Mouse (Mus musculus): ENCODE data around the gene Pglyrp2. TPM values are rescaled to one million over a fixed set of nuclear protein-coding genes. Genes with fewer than 3 reads are reported as not detected.

The Pglyrp2 gene
- polyA plus RNA-seq, 1 experiment from 2014 or later: not detected

DNA sequence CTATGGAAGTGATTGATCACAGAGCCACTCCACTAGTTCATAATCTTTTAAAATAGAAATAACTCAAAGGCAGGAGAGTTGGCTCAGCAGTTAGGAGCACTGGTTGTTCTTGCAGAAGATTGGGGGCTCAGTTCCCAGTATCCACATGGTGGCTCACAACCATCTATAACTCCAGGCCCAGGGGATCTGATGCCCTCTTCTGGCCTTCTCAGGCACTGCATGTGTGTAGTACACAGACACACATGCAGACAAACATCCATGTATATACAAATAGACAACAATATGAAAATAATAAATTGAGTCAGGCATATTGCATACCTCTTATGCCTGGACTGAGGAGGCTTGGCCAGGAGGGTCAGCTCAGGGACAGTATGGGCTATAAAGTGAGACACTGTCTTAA is 23.2 kb upstream of the Pglyrp2 start:
- Histone ChIP-seq H3K4me1 (ENCODE audit: control insufficient read depth, insufficient read depth, low read length) (no peaks in the 10 kb centered on the region), H3K4me3 (ENCODE audit: low read depth, low read length) (no peak overlapping the region), H3K27ac (ENCODE audit: low read length) (no peak overlapping the region), H3K27me3 (ENCODE audit: control insufficient read depth, insufficient read depth, low read depth, low read length) (no peaks in the 10 kb centered on the region), H3K9ac (ENCODE audit: low read depth, low read length) (no peak overlapping the region), H3K4me2 (ENCODE audit: low read length) (no peak overlapping the region), H3K9me3 (replicated peaks; ENCODE audit: control insufficient read depth, low read length, poor library complexity, severe bottlenecking) (no peaks in the 10 kb centered on the region; the same call in 1 of the 2 replicates), H3K36me3 (ENCODE audit: control insufficient read depth, insufficient read depth, low read length) (no peaks in the 10 kb centered on the region)
- ATAC-seq: no peak

GRCm38 (mm10) chr17:32445016-32445415 is 21.0 kb upstream of the Pglyrp2 start:
- H3K4me1 ChIP-seq (ENCODE audit: control insufficient read depth, insufficient read depth, low read length): no peaks in the 10 kb centered on the region
- H3K4me2 ChIP-seq (ENCODE audit: low read length): no peak overlapping the region
- no peaks in the 10 kb centered on the region; the same call in 1 of the 2 replicates for H3K9me3 ChIP-seq (replicated peaks; ENCODE audit: control insufficient read depth, low read length, poor library complexity, severe bottlenecking)
- H3K4me3 ChIP-seq (ENCODE audit: low read depth, low read length): no peak overlapping the region
- no peaks in the 10 kb centered on the region for H3K36me3 ChIP-seq (ENCODE audit: control insufficient read depth, insufficient read depth, low read length)
- 85% methylated on average over 5 of the region's 5 CpGs for WGBS
- no peak overlapping the region for H3K27ac ChIP-seq (ENCODE audit: low read length)
- ATAC-seq: no peak
- no peak overlapping the region for H3K9ac ChIP-seq (ENCODE audit: low read depth, low read length)
- H3K27me3 ChIP-seq (ENCODE audit: control insufficient read depth, insufficient read depth, low read depth, low read length): no peaks in the 10 kb centered on the region

- WGBS: 85% methylated on average over 6 of the region's 6 CpGs
- no peaks in the 10 kb centered on the region; the same call in 1 of the 2 replicates for H3K9me3 ChIP-seq (replicated peaks; ENCODE audit: control insufficient read depth, low read length, poor library complexity, severe bottlenecking)
- no peak overlapping the region for H3K4me3 ChIP-seq (ENCODE audit: low read depth, low read length)
- H3K4me2 ChIP-seq (ENCODE audit: low read length): no peak overlapping the region
- no peak overlapping the region for H3K27ac ChIP-seq (ENCODE audit: low read length)
- ATAC-seq: no peak
- no peaks in the 10 kb centered on the region for H3K4me1 ChIP-seq (ENCODE audit: control insufficient read depth, insufficient read depth, low read length)
- H3K36me3 ChIP-seq (ENCODE audit: control insufficient read depth, insufficient read depth, low read length): no peaks in the 10 kb centered on the region
- no peak overlapping the region for H3K9ac ChIP-seq (ENCODE audit: low read depth, low read length)
- H3K27me3 ChIP-seq (ENCODE audit: control insufficient read depth, insufficient read depth, low read depth, low read length): no peaks in the 10 kb centered on the region
Observed at GRCm38 (mm10) chr17:32443245-32443644, 19.3 kb upstream of the Pglyrp2 start.

- no peaks in the 10 kb centered on the region for H3K27me3 ChIP-seq (ENCODE audit: control insufficient read depth, insufficient read depth, low read depth, low read length)
- H3K4me1 ChIP-seq (ENCODE audit: control insufficient read depth, insufficient read depth, low read length): no peaks in the 10 kb centered on the region
- ATAC-seq: no peak
- no peak overlapping the region for H3K4me3 ChIP-seq (ENCODE audit: low read depth, low read length)
- no peak overlapping the region for H3K4me2 ChIP-seq (ENCODE audit: low read length)
- H3K9me3 ChIP-seq (replicated peaks; ENCODE audit: control insufficient read depth, low read length, poor library complexity, severe bottlenecking): no peaks in the 10 kb centered on the region
- 94% methylated on average over 4 of the region's 4 CpGs for WGBS
- no peak overlapping the region for H3K27ac ChIP-seq (ENCODE audit: low read length)
- no peak overlapping the region for H3K9ac ChIP-seq (ENCODE audit: low read depth, low read length)
- H3K36me3 ChIP-seq (ENCODE audit: control insufficient read depth, insufficient read depth, low read length): no peaks in the 10 kb centered on the region
Observed at GRCm38 (mm10) chr17:32437106-32437505, 13.1 kb upstream of the Pglyrp2 start.

DNA sequence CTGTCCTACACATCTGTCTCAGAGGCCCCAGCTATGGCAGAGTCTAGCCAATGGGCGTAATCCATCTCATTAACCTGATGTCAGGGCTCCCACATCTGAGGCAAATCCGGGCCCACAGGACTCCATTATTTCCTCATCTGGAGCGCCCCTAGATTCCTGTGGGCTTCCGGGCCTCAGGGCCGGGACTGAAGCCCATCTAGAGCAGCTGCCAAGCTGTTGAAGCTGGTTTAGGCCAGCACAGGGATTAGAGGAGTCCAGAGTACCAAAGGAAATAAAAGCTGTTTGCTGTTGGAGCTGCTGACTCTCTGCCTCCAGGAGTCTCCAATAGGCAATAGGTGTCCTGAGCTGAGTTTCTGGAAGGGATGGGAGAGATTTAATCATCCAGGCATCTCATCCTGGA is 11.2 kb upstream of the Pglyrp2 start:
- no peak overlapping the region for H3K4me3 ChIP-seq (ENCODE audit: low read depth, low read length)
- H3K27ac ChIP-seq (ENCODE audit: low read length): no peak overlapping the region
- WGBS: 81% methylated on average over 5 of the region's 5 CpGs
- ATAC-seq: no peak
- no peaks in the 10 kb centered on the region for H3K4me1 ChIP-seq (ENCODE audit: control insufficient read depth, insufficient read depth, low read length)
- no peaks in the 10 kb centered on the region for H3K27me3 ChIP-seq (ENCODE audit: control insufficient read depth, insufficient read depth, low read depth, low read length)
- no peaks in the 10 kb centered on the region for H3K9me3 ChIP-seq (replicated peaks; ENCODE audit: control insufficient read depth, low read length, poor library complexity, severe bottlenecking)
- no peaks in the 10 kb centered on the region for H3K36me3 ChIP-seq (ENCODE audit: control insufficient read depth, insufficient read depth, low read length)
- H3K9ac ChIP-seq (ENCODE audit: low read depth, low read length): no peak overlapping the region
- H3K4me2 ChIP-seq (ENCODE audit: low read length): no peak overlapping the region

- 76% methylated on average over 4 of the region's 4 CpGs for WGBS
- H3K27ac ChIP-seq (ENCODE audit: low read length): no peak overlapping the region
- no peak overlapping the region for H3K9ac ChIP-seq (ENCODE audit: low read depth, low read length)
- no peaks in the 10 kb centered on the region for H3K36me3 ChIP-seq (ENCODE audit: control insufficient read depth, insufficient read depth, low read length)
- no peak overlapping the region for H3K4me3 ChIP-seq (ENCODE audit: low read depth, low read length)
- H3K9me3 ChIP-seq (replicated peaks; ENCODE audit: control insufficient read depth, low read length, poor library complexity, severe bottlenecking): no peaks in the 10 kb centered on the region
- no peak overlapping the region for H3K4me2 ChIP-seq (ENCODE audit: low read length)
- no peaks in the 10 kb centered on the region for H3K27me3 ChIP-seq (ENCODE audit: control insufficient read depth, insufficient read depth, low read depth, low read length)
- no peaks in the 10 kb centered on the region for H3K4me1 ChIP-seq (ENCODE audit: control insufficient read depth, insufficient read depth, low read length)
- ATAC-seq: no peak
Observed at GRCm38 (mm10) chr17:32434324-32434723, 10.4 kb upstream of the Pglyrp2 start.

DNA sequence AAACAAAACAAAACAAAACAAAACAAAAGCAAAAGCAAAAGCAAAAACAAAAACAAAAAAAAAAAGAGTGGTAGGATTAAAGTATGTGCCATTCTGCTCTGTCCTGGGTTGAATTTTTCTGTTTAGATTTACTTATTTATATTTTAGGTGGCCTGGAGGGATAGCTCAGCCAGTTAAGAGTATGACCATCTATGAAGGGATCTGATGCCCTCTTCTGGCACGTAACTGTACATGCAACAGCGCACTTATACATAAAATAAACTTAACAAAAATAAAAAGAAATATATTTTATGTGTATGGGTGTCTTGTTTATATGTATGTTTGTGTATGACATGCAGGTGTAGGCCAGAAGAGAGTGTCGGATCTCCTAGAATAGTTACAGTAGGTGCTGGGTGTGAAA is 8.0 kb upstream of the Pglyrp2 start:
- ATAC-seq: no peak
- no peak overlapping the region for H3K4me2 ChIP-seq (ENCODE audit: low read length)
- H3K9ac ChIP-seq (ENCODE audit: low read depth, low read length): no peak overlapping the region
- H3K4me1 ChIP-seq (ENCODE audit: control insufficient read depth, insufficient read depth, low read length): no peaks in the 10 kb centered on the region
- 58% methylated on average over 3 of the region's 3 CpGs for WGBS
- H3K9me3 ChIP-seq (replicated peaks; ENCODE audit: control insufficient read depth, low read length, poor library complexity, severe bottlenecking): no peaks in the 10 kb centered on the region
- no peaks in the 10 kb centered on the region for H3K36me3 ChIP-seq (ENCODE audit: control insufficient read depth, insufficient read depth, low read length)
- no peak overlapping the region for H3K27ac ChIP-seq (ENCODE audit: low read length)
- H3K4me3 ChIP-seq (ENCODE audit: low read depth, low read length): no peak overlapping the region
- no peaks in the 10 kb centered on the region for H3K27me3 ChIP-seq (ENCODE audit: control insufficient read depth, insufficient read depth, low read depth, low read length)

GRCm38 (mm10) chr17:32426610-32427009 is 2.6 kb upstream of the Pglyrp2 start:
- no peak overlapping the region for H3K4me2 ChIP-seq (ENCODE audit: low read length)
- ATAC-seq: no peak
- H3K4me3 ChIP-seq (ENCODE audit: low read depth, low read length): no peak overlapping the region
- no peaks in the 10 kb centered on the region for H3K4me1 ChIP-seq (ENCODE audit: control insufficient read depth, insufficient read depth, low read length)
- no peaks in the 10 kb centered on the region for H3K27me3 ChIP-seq (ENCODE audit: control insufficient read depth, insufficient read depth, low read depth, low read length)
- no peaks in the 10 kb centered on the region for H3K9me3 ChIP-seq (replicated peaks; ENCODE audit: control insufficient read depth, low read length, poor library complexity, severe bottlenecking)
- H3K27ac ChIP-seq (ENCODE audit: low read length): no peak overlapping the region
- H3K9ac ChIP-seq (ENCODE audit: low read depth, low read length): no peak overlapping the region
- no peaks in the 10 kb centered on the region for H3K36me3 ChIP-seq (ENCODE audit: control insufficient read depth, insufficient read depth, low read length)

- Histone ChIP-seq H3K4me2 (ENCODE audit: low read length) (no peak overlapping the region), H3K9me3 (replicated peaks; ENCODE audit: control insufficient read depth, low read length, poor library complexity, severe bottlenecking) (no peaks in the 10 kb centered on the region), H3K4me3 (ENCODE audit: low read depth, low read length) (no peak overlapping the region), H3K4me1 (ENCODE audit: control insufficient read depth, insufficient read depth, low read length) (no peaks in the 10 kb centered on the region), H3K27me3 (ENCODE audit: control insufficient read depth, insufficient read depth, low read depth, low read length) (peaks cover 3% of the 10 kb centered on the region), H3K36me3 (ENCODE audit: control insufficient read depth, insufficient read depth, low read length) (no peaks in the 10 kb centered on the region), H3K9ac (ENCODE audit: low read depth, low read length) (no peak overlapping the region), H3K27ac (ENCODE audit: low read length) (no peak overlapping the region)
- WGBS: 84% methylated on average over 8 of the region's 8 CpGs
- no peak for ATAC-seq
Observed at GRCm38 (mm10) chr17:32420781-32421180, 3.2 kb downstream of the Pglyrp2 start.

GRCm38 (mm10) chr17:32419989-32420388 is 4.0 kb downstream of the Pglyrp2 start:
- Histone ChIP-seq H3K4me2 (ENCODE audit: low read length) (no peak overlapping the region), H3K9ac (ENCODE audit: low read depth, low read length) (no peak overlapping the region), H3K36me3 (ENCODE audit: control insufficient read depth, insufficient read depth, low read length) (no peaks in the 10 kb centered on the region), H3K27ac (ENCODE audit: low read length) (no peak overlapping the region), H3K4me1 (ENCODE audit: control insufficient read depth, insufficient read depth, low read length) (no peaks in the 10 kb centered on the region), H3K9me3 (replicated peaks; ENCODE audit: control insufficient read depth, low read length, poor library complexity, severe bottlenecking) (no peaks in the 10 kb centered on the region), H3K4me3 (ENCODE audit: low read depth, low read length) (no peak overlapping the region), H3K27me3 (ENCODE audit: control insufficient read depth, insufficient read depth, low read depth, low read length) (peaks cover 3% of the 10 kb centered on the region)
- ATAC-seq: no peak
- WGBS: 73% methylated on average over 2 of the region's 2 CpGs

Data from midbrain, embryonic 16.5 days (tissue).